Mouse (Mus musculus) CD4-positive, CD25-positive, alpha-beta regulatory T cell, adult 4 months (primary cell): ENCODE results near the gene Galnt18. TPM values are rescaled to one million over a fixed set of nuclear protein-coding genes. Genes with fewer than 3 reads are reported as not detected.

Experiments used
- ATAC-seq: one replicate; pipeline ENCODE4 v1.8.0; 2017
- polyA plus RNA-seq, 2 experiments: library from polyadenylated mRNA; unstranded; fragments of 100-300 nt; shearing (Covaris generic); gene quantifications; one replicate each; pipeline ENCODE4 v1.2.1; 2017

Galnt18 gene
- polyA plus RNA-seq: not detected

DNA sequence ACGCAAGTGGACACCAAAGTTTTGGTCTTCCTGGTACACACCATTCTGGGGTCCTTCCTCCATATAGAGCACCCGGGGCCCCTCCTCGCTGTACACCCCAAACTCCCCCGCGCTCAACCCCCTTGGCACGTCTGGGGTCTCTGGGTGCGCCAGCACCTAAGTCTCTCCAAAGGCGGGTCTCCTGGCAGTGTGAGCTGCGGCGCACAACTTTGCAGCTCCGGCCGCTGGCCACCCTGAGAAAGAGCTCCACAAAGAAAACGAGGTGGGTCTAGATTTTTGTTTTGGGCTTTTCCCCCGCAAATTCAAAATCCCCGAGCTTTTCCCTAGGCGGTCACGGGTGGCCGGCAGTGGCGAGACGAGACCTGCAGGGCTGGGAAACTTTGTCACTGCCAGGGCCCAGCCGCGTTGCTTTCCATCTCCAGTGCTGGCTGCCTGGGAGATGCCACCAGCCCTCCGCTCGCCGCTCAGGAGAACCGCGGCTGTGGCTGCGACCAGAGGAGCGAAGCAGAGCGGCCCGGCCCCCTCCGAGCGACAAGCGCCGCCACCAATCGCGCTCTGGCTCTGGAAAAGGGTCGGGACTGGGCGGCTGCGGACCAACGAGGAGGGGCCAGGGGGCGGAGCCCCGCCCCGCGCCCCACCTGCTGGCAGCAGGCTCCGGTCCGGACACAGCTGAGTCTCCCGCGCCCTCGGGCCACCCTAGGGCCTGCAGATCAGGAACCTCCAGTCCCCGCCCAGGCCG is at the start of gene Galnt18:
Gene Galnt18, minus strand, starts transcription at position 474 of the 739 bp plus-strand sequence.
- no peak for ATAC-seq

DNA sequence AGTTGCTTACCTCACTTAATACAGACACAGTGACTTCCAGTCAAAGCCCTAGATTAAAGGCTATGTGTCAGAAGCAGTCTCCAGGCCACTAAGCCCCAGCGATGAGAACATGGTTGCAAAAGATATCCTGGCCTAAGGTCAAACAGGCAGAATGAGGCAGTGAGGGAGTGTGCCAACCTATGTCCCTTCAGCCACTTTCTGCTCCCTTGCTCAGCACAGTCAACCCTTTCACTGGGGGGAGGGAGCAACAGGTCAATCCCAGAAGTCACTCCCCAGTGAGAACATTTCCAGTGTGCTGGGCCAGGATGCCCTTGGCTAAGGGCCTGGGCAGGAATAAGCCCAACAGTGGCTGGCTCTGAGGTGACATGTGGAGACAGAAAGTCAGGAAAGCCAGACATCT is 47.6 kb upstream of the Galnt18 start:
- no peak for ATAC-seq

DNA sequence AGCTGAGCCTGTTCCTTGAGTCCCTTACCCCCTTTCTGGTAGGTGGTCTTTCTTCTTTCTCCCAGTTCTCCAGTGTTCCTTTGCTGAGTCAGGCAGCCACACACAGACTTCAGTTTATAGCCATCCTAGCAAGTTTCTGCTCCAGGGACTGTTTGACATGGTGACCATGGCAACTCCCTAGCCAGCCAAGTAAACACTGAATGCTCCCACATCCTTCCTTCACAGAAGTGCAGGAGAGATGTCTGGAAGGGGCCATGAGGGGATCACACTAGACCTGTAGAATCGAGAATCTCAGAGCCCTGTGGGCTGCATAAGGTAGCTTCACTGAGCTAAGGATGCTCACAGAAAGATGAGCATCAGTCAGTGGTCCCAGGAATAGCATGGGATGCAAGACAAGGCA is 33.3 kb upstream of the Galnt18 start:
- no peak for ATAC-seq

GRCm38 (mm10) chr7:111811036-111811435 is 31.3 kb upstream of the Galnt18 start:
- no peak for ATAC-seq

- ATAC-seq: no peak
Observed at GRCm38 (mm10) chr7:111809796-111810195, 30.0 kb upstream of the Galnt18 start.

- no peak for ATAC-seq
Observed at GRCm38 (mm10) chr7:111806083-111806482, 26.3 kb upstream of the Galnt18 start.

- ATAC-seq: no peak
Observed at GRCm38 (mm10) chr7:111804646-111805045, 24.9 kb upstream of the Galnt18 start.

DNA sequence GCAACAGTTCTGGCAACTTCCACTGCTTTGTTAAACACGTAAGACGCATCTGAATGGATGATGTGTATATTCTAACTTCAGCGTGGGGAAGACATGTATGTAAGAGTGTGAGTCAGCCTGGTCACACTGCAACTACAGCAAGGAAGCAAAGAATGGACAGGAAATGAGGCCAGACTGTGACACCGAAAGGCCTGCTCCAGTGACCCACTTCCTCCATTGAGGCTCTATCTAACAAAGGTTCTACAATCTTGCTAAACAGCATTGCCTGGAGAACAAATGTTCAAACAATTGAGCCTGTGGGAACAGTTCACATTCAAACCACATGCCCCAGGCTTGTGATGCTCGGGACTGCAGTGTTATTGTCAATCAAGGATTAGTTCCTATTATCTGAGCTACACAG is 21.0 kb upstream of the Galnt18 start:
- ATAC-seq: no peak

DNA sequence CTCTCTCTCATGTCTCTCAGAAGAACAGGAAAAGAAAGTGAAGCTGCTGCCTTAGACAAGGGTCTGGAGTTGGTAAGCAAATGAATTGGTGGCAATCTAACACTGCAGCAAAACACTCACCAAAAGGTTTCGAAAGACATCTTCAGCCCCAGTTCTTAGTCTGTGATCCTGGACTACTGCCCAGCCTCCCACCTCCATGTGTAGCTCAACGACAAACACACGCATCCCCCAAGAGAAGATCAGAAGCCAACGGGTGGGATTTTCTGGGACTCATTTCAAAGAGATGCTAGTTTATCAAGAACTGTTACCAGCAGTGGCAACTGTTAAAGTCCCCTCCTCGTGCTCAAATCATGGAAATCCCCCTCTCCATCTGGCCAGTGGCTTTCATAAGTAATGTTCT is 20.3 kb upstream of the Galnt18 start:
- no peak for ATAC-seq

GRCm38 (mm10) chr7:111799021-111799420 is 19.2 kb upstream of the Galnt18 start:
- no peak for ATAC-seq

GRCm38 (mm10) chr7:111797337-111798010 is 17.7 kb upstream of the Galnt18 start:
- ATAC-seq: no peak

GRCm38 (mm10) chr7:111795059-111795458 is 15.3 kb upstream of the Galnt18 start:
- no peak for ATAC-seq

DNA sequence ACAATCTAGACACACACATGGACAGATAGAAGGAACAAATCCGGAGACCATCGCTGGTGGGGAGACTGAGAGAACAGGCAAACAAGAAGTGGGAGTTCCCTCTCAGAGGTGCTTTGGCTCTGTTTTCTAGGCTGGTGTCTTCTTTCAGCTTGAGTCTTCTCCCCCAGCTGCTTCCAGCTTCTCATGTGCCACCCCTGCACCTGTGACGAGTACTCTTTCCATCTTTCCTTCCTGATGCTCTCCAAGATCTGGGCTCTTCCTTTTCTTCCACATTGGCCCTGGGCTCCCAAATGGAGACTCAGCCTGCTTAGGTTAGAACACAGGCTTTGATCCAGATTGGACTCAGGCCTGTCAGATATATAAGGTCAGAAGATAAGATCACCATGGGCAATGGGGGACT is 12.4 kb upstream of the Galnt18 start:
- ATAC-seq: no peak

DNA sequence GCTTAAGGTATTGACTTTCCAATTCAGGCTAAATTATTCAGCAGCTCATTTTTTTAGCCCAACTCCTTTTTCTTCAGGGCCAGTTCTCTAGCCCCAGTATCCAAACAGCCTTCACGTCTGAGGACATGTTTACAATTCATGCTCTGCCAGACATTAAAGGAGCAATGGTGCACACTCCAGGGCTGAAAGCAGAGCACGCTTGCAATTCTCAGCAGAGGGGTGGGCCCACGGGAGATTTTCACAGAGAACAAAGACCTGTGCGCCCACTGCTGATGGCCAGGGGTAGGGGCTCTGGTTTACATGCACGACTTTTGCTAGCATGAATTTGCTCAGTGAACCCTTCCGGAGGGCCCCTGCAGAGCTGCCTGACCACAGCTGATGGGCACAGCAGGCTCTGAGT is 11.6 kb upstream of the Galnt18 start:
- ATAC-seq: no peak

GRCm38 (mm10) chr7:111787921-111788320 is 8.1 kb upstream of the Galnt18 start:
- ATAC-seq: no peak

- no peak for ATAC-seq
Observed at GRCm38 (mm10) chr7:111785478-111785877, 5.7 kb upstream of the Galnt18 start.

GRCm38 (mm10) chr7:111782126-111782525 is 2.3 kb upstream of the Galnt18 start:
- ATAC-seq: no peak

DNA sequence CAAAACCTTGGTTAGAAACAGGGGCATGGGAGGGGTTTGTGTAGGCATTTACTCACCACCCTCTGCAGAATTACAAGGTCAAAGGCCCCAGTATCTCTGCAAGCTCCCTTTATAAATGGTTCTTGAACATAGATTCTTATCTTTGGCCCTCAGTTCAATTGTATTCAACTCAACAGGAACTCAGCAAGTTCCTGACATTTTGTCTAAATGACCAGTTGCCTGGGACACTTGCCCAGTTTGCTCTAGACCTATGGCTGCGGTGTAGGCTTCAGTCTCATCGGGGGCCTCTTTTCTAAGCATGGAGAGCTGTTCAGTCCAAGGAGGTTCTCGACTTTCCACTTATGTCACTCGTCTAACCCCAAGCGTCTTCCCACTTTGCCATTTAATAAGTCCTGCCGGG is 1.5 kb upstream of the Galnt18 start:
- no peak for ATAC-seq

GRCm38 (mm10) chr7:111778789-111779503 is 831 bp downstream of the Galnt18 start:
- no peak for ATAC-seq

- ATAC-seq: no peak
Observed at GRCm38 (mm10) chr7:111778212-111778611, 1.6 kb downstream of the Galnt18 start.

- ATAC-seq: no peak
Observed at GRCm38 (mm10) chr7:111777186-111777585, 2.6 kb downstream of the Galnt18 start.

DNA sequence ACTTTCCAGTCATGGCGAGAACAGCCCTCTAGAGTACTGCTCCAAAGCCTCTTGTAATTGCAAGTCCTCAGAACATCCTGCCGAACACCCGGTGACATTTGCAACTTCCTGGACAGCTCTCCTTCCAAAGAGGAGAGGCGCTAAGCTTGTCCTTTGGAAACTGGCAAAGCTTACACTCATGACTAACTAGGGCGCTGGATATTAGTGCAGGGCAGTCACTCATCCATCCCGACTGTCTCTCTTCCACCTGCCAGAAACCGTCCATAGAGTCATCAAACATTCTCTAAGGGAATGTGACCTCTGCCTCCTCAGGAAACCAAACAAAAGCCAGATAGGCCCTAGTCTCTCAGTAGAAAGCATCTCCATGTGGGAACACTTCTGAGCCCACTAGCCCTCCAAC is 3.6 kb downstream of the Galnt18 start:
- no peak for ATAC-seq

GRCm38 (mm10) chr7:111772398-111772797 is 7.4 kb downstream of the Galnt18 start:
- no peak for ATAC-seq
